Mouse (Mus musculus) layer of hippocampus, adult 18-20 months (tissue): ENCODE measurements around the gene Eng. TPM values are rescaled to one million over a fixed set of nuclear protein-coding genes. Genes with fewer than 3 reads are reported as not detected.

Source experiments
- DNase-seq, 2 experiments: peaks; one replicate each; pipeline ENCODE4 v3.0.0; 2022; ENCODE audit warnings: low spot score in 2 of 2
- long read RNA-seq: library from polyadenylated mRNA; stranded (forward); transcript quantifications from one replicate; pipeline ENCODE4 v2.0.0, GENCODE M21; 2021
- total RNA-seq, 2 experiments: library from RNA; stranded (reverse); gene quantifications; 2 replicates each; pipeline ENCODE4 v1.2.3; 2021

The Eng gene
- 10 to 100 TPM; 14.9 to 16.7 TPM for total RNA-seq
- long read RNA-seq, transcript Eng-205 (15 exons, 3,403 nt): major isoform, 9 of 29 reads
- long read RNA-seq, transcript Eng-201 (15 exons, 3,422 nt): minor isoform, 8 of 29 reads
- long read RNA-seq, partial matches to known transcripts: 5 of 29 reads
- long read RNA-seq, other reads (novel, unspliced or antisense): 7 of 29 reads

GRCm38 (mm10) chr2:32646379-32647056, at the start of gene Eng:
TSS of gene Eng (plus strand) at chr2:32646595.
- no peak for DNase-seq

GRCm38 (mm10) chr2:32596725-32597124, 49.7 kb upstream of the Eng start:
- no peak for DNase-seq

GRCm38 (mm10) chr2:32597248-32597647, 49.1 kb upstream of the Eng start:
- DNase-seq: no peak

- no peak for DNase-seq
Measured at GRCm38 (mm10) chr2:32597699-32598098, 48.7 kb upstream of the Eng start.

- no peak for DNase-seq
Measured at GRCm38 (mm10) chr2:32598506-32598905, 47.9 kb upstream of the Eng start.

GRCm38 (mm10) chr2:32599409-32599808, 47.0 kb upstream of the Eng start, which contains the start of gene St6galnac6:
TSS of gene St6galnac6 (plus strand) at chr2:32599709.
- DNase-seq: no peak

GRCm38 (mm10) chr2:32601417-32602065, 44.9 kb upstream of the Eng start:
- DNase-seq: no peak

- peak; percentile 74 to 96 for DNase-seq
Measured at GRCm38 (mm10) chr2:32602600-32603054, 43.8 kb upstream of the Eng start.

- no peak for DNase-seq
Measured at GRCm38 (mm10) chr2:32604631-32605030, 41.8 kb upstream of the Eng start.

- peak; percentile 76 to 86 for DNase-seq
Measured at GRCm38 (mm10) chr2:32606161-32607142, 39.9 kb upstream of the Eng start.

GRCm38 (mm10) chr2:32607262-32607947, 39.0 kb upstream of the Eng start:
- no peak for DNase-seq

- DNase-seq: no peak
Measured at GRCm38 (mm10) chr2:32608141-32608777, 38.1 kb upstream of the Eng start.

- no peak for DNase-seq
Measured at GRCm38 (mm10) chr2:32608778-32609435, 37.5 kb upstream of the Eng start.

GRCm38 (mm10) chr2:32610610-32611229, 35.7 kb upstream of the Eng start:
- DNase-seq: peak in 1 of 2 experiments; percentile 69

GRCm38 (mm10) chr2:32612274-32612673, 34.1 kb upstream of the Eng start:
- no peak for DNase-seq

- no peak for DNase-seq
Measured at GRCm38 (mm10) chr2:32617109-32617508, 29.3 kb upstream of the Eng start.

GRCm38 (mm10) chr2:32617601-32618000, 28.8 kb upstream of the Eng start:
- DNase-seq: no peak

GRCm38 (mm10) chr2:32618051-32618450, 28.3 kb upstream of the Eng start:
- DNase-seq: no peak
